Mouse (Mus musculus) common myeloid progenitor, adult 5-6 weeks (primary cell): ENCODE data around the gene Cdk17. TPM values are rescaled to one million over a fixed set of nuclear protein-coding genes. Genes with fewer than 3 reads are reported as not detected.

Experiments used
- ATAC-seq: replicated peaks from 2 replicates; pipeline ENCODE4 v1.8.0; 2016; ENCODE audit warnings: low read depth, mild to moderate bottlenecking, moderate TSS enrichment, inconsistent platforms; ENCODE audit not compliant: poor library complexity, severe bottlenecking
- total RNA-seq: library from RNA; stranded (forward); fragments of 200-1000, 187-1606 nt; gene quantifications from 2 replicates; pipeline ENCODE4 v1.2.3, GENCODE M21; 2017

The Cdk17 gene
- total RNA-seq, 1 experiment from 2014 or later, result 87.6 TPM

DNA sequence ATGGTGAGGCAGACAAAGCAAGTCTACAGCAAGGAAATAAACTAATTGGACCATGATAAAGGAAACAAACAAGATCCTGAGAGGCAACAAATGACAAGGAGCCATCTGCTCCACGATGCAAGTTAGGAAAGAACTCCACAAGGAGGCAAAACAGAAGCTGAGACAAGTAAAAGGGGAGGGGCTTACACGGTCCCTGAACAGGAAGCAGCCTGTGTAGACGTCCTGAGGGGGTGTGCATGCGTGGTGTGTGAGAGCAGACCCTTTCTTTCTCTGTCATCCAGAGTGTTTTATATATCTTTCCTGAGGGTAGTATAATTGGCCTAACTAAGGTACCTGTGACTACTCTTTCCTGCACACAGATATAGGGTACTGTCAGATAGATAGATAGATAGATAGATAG lies 19.9 kb upstream of the Cdk17 start:
- ATAC-seq, result 0 out of 2 replicates have a peak, but pooled peaks have one; percentile 22

GRCm38 (mm10) chr10:93142600-93143284 lies 17.9 kb upstream of the Cdk17 start:
- ATAC-seq, result no peak

DNA sequence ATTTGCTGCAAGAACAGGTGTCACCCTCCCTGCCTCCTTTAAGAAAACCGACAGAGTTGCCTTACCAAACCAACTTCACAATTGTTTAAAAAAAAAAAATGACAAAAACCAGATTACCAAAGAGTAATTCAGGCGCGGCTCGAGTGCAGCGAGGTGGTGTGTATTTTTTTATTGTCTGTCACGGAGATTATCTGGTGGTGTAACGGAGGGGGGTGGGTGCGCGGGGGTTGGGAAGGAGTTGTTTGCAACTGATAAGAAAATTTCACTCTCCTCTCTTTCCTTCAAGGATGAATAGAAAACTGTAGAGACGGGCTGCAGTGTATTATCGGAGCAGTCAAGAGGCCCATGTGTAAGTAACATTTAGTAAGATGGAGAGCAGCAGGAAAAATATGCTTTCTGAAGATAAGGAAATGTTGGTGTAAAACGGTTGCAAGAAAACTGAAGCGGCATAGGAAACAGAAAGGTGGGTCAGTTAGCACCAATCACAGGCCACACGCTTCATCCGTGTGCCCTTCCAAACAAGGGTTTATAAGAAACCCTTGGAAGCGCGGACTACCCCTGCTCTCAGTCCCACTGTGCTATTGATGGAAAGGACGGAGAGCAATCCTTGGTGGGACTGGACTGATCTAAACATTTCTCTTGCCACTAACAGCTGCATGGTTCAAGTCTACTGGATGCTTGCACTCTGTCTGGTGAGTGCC lies 17.2 kb upstream of the Cdk17 start:
- ATAC-seq, result peak; percentile 71

DNA sequence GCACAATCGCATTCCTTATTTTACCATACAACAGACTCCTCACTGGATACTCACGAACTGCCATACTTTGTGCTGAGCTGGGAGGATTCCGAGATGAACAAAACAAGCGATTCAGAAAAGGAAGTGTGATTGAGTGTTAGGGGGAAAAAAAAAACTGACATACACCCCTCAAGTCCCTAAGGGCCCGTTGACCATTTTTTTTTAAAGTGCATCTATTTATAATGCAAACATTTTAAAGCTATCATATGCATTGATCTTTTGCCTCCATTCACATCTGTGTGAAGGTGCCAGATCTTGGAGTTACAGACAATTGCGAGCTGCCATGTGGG lies 16.7 kb upstream of the Cdk17 start:
- ATAC-seq, result no peak

- peak; percentile 31 for ATAC-seq
Observed at GRCm38 (mm10) chr10:93144579-93144978, 16.1 kb upstream of the Cdk17 start.

DNA sequence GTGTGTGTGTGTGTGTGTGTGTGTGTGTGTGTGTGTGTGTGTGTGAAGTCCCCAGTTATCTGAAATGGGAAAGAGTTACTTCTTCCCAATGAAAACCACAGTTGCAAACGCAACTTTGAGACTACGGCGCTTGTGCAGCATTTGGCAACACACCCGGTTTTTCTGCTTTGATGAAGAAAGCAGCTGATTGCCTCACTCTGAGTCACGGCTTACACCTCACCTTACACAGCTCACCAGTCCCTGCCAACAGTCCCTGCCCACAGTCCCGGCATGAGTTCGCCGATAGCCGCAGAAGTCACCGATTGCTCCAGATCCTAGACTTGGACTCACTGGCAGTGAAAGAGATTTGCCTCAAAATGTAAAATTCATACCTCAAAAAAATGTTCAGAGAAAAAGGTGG lies 15.6 kb upstream of the Cdk17 start:
- peak; percentile 39 for ATAC-seq

GRCm38 (mm10) chr10:93146601-93147000 lies 14.1 kb upstream of the Cdk17 start:
- no peak for ATAC-seq

GRCm38 (mm10) chr10:93147691-93148090 lies 13.0 kb upstream of the Cdk17 start:
- ATAC-seq, result no peak

DNA sequence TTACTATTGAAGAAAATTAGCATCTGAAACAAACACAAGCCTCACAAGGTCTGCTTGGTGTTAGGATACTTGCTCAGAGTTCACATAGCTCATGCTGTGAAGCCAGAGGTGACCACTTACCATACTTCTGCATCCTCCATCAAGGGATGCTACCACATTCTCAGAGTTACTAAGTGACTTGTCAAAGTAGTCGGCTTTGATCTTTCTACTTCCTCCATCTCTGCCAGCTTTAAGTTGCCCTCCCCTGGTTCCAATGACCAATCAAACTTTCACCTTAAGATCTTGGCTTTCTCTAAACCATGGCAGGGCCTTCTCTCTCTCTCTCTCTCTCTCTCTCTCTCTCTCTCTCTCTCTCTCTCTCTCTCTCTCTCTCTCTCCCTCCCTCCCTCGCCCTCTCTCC lies 11.1 kb upstream of the Cdk17 start:
- peak; percentile 20 for ATAC-seq

DNA sequence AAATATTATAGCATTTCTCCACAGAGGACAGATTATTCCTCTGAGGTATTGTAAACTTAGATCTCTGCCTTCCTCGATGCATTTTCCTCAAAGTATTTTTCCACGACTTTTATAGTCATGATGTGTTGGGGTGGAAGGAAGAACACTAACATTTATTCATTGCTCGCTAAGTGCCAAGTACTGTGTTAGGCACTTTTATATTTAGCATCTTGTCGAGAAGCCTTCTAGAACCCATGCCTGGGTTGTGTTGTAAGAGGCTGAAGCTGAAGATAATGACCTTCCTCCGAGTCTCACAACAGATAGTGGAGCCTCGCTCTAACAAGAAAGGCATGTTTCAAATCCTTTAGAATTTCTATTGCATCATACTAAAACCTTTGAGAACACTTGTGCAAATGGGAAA lies 8.9 kb upstream of the Cdk17 start:
- no peak for ATAC-seq

DNA sequence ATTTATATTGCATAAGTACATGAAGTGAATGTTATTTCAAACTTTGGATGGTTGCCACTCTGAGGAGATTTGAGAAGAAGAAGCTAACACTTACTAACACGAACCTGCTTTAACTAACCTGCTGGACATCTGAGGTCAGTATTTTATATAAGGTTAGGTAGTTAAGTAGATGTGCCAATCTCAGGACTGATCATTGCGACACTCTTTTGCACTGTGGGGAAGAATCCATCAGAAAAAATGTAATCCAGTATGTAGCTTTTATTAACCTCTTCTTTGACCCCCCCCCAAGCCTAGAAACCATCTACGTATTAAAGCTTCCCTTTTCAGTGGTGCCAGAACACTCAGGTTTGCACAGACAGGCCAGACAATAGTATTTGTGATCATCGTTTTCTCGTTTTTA lies 8.0 kb upstream of the Cdk17 start:
- no peak for ATAC-seq

GRCm38 (mm10) chr10:93153404-93153803 lies 7.3 kb upstream of the Cdk17 start:
- ATAC-seq, result 0 out of 2 replicates have a peak, but pooled peaks have one; percentile 19

DNA sequence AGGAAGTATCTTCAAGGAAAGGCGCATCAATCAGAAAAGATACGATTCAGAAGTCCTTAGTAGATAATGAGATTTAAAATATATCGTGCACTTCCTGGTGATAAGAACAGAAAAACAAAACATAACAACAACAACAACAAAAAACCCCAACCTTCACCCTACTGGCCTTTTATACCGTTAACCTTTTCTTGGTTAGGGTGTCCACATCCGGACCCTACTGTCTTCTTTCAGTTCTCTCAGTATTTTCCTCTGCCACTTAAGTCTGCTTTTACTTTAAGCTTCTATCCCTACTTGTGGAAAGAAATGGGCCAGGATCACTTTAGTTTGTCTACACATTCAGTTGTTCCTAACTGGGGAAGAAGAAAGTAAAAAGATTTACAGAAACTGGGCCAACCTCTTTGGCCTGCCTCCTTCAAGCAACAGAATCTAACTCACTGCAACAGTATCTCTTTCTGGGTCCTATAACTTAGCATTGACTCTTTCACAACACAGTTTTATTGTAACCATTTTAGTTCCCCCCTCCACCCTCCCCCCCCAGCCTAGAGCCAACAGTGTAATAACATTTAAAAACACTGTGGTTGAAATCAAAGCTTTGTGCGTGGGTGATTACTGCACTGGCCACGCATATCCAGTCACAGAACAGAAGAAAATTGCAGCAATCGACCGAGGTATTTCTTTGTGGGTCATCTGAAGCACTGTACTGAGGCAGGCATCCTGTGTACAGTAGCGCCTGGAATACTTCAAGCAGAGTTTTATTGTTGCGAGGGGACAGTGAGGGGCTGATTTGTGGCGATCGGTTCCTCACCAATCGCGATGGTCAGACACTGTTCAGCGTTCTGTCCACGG lies 801 bp upstream of the Cdk17 start:
- peak; percentile 0; the same call in 1 of the 2 replicates for ATAC-seq

DNA sequence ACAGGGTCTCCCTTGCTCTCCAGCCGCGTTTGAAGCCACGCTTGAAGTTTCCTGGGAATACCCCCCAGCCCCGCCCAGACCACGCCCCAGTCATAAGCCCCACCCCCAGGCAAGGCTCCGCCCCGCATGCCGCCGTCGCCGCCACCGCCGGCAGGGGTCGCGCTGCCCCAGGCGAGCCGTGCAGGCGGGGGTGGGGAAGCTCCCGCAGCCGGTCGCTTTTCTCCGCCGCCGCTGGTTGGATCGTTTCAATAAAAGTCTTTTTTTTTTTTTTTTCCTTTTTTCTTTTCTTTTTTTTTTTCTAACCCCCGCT lies 223 bp upstream of the Cdk17 start:
- peak; percentile 61 for ATAC-seq

DNA sequence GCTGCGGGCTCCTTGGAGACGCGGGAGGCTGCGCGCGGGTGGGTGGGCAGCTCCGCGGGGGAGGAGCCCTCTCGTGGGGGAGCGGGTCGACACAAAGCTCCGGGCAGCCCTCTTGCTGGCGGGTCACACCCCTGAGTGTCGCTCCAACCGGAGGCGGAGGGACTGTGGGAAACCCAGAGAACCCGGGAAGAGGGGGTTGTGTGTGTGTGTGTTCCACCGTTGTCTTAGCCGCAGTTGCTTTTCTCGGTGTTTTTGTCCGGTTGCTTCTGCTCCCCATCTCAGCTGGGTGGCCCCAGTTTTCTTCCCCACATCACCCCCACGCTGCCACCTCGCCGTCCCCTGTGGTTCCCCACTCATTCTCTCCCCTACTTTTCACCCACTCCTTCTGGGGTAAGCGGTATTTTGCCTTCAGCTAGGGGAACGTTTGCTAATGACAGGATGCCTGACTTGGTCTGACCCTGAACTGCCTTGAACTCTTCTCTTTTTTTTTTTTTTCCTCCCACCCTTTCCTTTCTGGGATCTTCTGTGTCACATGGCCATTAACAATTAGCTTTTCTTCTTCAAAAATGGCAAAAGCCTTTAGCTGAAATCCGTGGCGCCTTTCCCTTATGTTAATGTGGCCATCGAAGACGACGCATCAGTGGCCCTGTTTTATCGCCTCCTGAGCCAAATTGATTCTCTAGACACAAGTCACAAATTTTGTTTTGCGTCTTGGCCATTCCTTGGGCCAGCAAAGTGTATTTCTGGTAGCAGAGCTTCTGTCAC lies 1.0 kb downstream of the Cdk17 start:
- peak; percentile 34 for ATAC-seq

GRCm38 (mm10) chr10:93162276-93162971 lies 1.7 kb downstream of the Cdk17 start:
- no peak for ATAC-seq

GRCm38 (mm10) chr10:93162972-93163660 lies 2.4 kb downstream of the Cdk17 start:
- ATAC-seq, result no peak

DNA sequence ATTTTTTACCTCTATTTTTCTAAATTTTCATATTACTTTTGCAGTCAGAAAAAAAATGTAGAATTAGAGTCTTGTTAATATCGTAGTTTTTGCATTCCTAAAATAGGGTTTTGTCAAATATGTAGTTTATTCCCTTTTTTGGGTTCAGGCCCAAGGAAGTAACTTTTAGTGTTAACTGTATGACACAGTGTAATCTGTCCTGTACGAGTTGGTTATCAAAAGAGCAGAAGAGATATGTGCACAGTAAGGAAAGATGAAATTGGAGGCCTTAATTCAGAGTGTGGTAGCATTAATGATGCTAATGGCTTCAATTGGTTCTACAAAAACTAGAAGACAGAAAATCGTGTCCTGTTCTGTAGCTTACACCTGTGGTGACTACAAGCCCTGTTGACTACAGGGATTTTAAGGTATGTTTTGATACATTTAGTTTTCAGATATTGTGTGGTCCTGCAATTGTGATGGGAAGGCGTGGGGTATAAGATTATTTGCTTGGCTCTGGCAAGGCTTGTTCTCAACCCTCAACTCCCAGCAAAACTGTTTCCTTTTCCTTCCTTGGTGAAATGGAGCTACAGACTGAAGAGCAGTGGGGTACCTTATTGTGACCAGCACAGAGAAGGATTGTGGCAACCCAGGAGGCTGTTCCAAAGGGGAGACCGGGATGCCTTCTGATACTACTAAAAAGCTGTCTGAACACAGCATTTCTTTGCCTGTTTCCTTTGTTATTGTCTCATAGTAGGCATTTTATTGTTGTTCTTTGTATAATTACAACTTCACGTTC lies 3.2 kb downstream of the Cdk17 start:
- no peak for ATAC-seq
